Mouse (Mus musculus): ENCODE measurements around the gene Cyp24a1.

- TF ChIP-seq CTCF (IDR thresholded peaks at IDR 0.05; ENCODE audit: low read depth, low read length): no peak
- TF ChIP-seq POLR2A (IDR thresholded peaks at IDR 0.05; ENCODE audit: extremely low read depth, insufficient read depth, low read length): no peak
Measured at GRCm38 (mm10) chr2:170438782-170439181, 58.2 kb downstream of the Cyp24a1 start.
